Mouse (Mus musculus) monocyte, adult 2 months (primary cell): ENCODE measurements around the gene Cbfa2t3.

Source experiments
- DNase-seq, 2 experiments: peaks; one replicate each; pipeline ENCODE4 v3.0.0; 2022; ENCODE audit warnings: low spot score in 2 of 2, low read depth in 1 of 2

The Cbfa2t3 gene

GRCm38 (mm10) chr8:122666827-122667226 lies 32.1 kb downstream of the Cbfa2t3 start:
- no peak for DNase-seq

- no peak for DNase-seq
These were observed 32.6 kb downstream of the Cbfa2t3 start for GRCm38 (mm10) chr8:122666338-122666764.

DNA sequence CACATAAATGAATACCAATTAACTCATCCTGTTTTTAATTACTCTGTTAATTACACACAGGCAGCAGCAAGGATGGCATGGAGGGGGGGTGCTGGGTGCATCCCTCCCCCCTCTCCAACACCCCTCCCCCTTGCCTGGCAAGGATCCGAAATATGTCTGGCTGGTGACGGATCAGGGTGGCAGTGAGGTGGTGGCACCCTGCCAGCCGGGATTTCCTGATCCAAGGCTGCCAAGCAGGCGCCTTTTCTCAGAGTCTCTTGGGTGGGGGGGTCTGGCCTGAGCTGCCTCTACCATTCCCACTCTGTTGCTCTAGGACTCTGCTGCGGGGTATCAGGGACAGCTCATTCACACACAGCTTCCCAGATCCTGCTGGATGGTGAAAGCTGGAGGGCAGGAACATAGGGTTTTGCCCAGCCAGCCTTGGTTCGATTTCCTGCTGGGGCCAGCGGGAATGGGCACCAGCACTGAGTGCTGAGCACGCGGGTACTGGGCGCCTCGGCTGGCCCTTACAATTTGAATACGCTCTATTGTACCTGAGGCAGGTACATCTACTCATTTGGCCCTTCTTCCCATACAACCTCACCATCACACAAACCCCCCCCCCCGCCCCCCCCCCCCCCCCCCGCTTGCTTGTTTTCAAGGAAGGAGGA lies 33.1 kb downstream of the Cbfa2t3 start:
- no peak for DNase-seq

GRCm38 (mm10) chr8:122665221-122665620 lies 33.7 kb downstream of the Cbfa2t3 start:
- DNase-seq = peak; percentile 35 to 49

- DNase-seq = no peak
These were observed 35.2 kb downstream of the Cbfa2t3 start for GRCm38 (mm10) chr8:122663670-122664069.

DNA sequence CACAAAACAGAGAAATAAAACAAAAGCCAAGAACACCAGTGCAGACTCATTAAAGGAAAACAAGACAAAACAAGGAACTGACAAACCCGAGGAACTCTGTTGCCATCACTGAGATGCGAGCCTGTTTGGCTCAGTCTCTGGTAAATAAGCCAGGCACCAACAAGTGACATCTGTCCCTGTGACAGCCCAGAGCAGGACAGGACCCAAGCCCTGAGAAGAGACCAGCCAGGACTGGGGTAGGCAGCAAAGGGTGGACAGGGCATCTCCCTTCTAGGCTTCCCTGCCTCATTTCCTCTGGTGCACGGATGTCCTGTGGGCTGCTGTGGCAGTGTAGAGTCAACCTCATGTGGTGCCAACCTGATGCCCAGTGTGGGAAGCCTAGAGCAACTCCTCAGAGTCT lies 35.8 kb downstream of the Cbfa2t3 start:
- no peak for DNase-seq

DNA sequence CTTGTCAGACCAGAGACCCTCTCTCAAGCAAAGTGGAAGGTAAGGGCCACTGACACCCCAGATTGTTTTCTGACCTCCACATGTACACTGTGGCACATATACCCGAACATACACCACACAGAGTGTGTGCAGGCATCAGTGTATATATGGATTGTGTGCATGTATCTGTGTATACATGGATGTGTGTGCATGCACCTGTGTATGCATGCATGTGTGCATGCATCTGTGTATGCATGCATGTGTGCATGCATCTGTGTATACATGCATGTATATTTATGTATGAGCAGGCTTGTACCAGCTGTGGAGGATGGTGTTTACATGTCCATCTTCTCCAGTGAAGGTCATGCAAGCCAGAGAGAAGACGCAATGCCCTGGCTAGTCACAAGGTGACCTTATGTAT lies 37.0 kb downstream of the Cbfa2t3 start:
- DNase-seq = no peak

DNA sequence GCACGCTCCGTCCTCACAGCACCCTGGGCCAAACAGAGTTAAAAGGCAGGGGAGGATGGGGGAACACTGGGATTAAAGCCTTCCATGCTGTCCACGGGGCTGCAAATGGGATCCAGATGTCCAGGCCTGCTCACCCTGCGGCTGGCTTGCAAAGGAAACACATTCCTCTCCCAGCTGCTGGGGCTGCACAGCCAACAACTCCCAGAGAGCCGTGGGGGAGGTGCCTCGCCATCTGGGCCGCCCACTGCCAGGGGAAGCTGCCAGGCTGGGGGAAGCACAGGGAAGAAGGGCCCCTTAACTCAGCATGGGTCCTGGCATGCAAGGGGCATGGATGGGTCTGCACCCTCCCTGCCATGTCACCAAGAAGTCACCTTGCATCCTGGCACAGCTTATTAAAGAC lies 37.8 kb downstream of the Cbfa2t3 start:
- DNase-seq = no peak

DNA sequence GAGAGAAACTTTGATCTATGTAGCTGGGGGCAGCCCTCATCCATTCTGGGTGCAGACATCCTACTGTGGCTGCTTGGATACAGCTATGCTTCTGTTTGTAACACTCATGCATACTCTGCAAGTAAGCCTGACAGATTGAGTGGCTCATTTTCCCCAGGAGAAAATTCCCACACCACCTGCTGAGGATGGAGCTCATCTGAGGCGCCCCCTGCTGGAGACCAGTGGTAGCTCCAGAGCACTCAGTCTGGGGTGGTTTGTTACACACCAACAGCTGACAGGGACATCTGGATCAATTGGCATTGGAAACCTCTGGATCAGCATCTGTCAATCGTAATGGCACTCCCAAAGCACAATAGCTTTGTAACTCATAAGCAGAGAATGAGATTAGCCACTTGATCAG lies 38.9 kb downstream of the Cbfa2t3 start:
- no peak for DNase-seq

- no peak for DNase-seq
These were observed 40.1 kb downstream of the Cbfa2t3 start for GRCm38 (mm10) chr8:122658807-122659160.

- no peak for DNase-seq
These were observed 40.6 kb downstream of the Cbfa2t3 start for GRCm38 (mm10) chr8:122658149-122658806.

- DNase-seq = no peak
These were observed 42.6 kb downstream of the Cbfa2t3 start for GRCm38 (mm10) chr8:122656056-122656999.

- DNase-seq = no peak
These were observed 44.1 kb downstream of the Cbfa2t3 start for GRCm38 (mm10) chr8:122654768-122655167.

GRCm38 (mm10) chr8:122652643-122653042 lies 46.3 kb downstream of the Cbfa2t3 start:
- DNase-seq = no peak

DNA sequence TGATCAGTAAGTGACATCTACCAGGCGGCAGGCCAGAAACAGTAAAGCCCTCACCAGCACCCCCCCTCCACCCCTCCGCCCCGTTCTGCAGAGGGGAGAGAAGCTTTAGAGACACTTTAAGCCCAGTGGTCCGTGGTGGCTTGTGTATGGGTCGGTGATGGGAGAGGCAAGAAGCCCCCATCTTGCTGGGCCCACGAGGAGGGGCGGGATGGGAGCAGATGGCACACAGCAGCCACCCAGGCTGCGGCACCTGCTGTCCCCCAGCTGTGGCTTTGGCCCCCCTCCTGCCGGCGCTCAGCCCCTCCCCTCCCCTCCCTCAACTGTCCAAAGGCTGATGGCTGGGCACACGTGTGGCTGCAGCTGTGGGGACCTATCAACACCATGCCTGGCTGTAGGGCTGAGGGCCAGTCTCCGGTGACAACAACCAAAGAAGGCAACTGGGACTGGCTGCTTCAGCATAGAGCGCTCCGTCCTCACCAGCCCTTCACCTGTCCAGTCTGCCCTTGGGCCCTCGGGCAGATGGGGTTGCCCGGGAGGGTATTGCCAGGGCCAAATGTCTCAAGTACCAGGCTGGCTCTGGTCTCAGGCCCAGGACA lies 47.5 kb downstream of the Cbfa2t3 start:
- DNase-seq = no peak

- DNase-seq = no peak
These were observed 50.5 kb downstream of the Cbfa2t3 start for GRCm38 (mm10) chr8:122648192-122648970.

- DNase-seq = no peak
These were observed 52.6 kb downstream of the Cbfa2t3 start for GRCm38 (mm10) chr8:122646337-122646736.

- no peak for DNase-seq
These were observed 54.5 kb downstream of the Cbfa2t3 start for GRCm38 (mm10) chr8:122644175-122644954.

DNA sequence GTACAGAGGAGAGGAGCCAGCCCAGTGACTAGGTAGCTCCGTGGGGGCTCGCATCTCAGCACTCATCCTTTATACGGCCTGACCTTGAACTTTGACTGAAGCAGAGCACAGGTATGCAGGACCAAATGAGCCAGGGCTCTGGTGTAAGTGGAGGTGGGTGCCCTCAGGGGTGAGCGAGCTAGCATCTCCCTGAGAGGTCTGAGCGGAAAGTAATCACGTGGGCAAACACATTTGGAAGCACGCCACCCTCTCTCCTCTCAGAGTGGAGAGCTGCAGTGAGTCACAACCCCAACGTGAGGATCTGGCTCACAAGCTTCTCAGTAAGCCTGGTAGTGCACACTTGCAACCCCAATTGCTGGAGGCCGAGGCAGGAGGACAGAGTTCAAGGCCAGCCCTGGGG lies 56.8 kb downstream of the Cbfa2t3 start:
- no peak for DNase-seq

DNA sequence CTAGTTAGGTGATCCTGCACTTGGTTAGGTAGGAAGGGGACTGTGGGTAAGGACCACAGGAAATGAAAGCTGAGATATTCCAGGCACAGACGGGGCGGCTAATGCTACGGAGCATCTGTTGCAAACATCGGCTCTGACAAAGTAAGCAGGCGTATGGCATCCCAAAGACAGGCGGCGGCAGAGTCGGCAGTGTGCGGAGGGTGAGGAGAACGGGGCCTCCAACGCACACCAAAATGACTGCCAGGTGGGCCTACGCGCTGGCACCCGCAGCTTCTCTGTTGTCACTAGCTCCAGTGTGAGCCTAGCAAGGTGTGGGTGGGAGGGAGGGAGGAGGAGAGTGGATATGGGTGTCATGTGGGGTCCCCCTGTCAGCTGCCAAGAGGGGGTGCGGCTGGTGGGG lies 57.5 kb downstream of the Cbfa2t3 start:
- DNase-seq = no peak
